16 mouse cellular contexts compared by ENCODE assay signal in the genomic region with DNA sequence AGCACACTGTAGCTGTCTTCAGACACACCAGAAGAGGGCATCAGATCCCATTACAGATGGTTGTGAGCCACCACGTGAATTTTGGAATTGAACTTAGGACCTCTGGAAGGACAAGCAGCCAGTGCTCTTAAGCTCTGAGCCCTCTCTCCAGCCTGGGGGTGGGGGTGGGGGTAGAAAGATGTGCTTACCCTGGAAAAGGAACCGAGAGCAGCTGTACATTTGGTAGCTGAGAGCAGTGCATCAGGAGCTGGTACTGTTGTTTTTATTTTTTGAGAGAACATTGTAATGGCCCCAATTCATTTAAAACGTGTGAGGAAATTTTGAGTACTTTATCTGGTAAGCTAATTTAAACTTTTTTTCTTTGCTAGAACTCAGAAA.
"Had no signal": no experiment of that assay in that cellular context is flagged by ENCODE, and none has a peak within 500 bp of the region (broad histone marks: within the 10 kb centered on the region; RNA-seq: fewer than 3 reads in every experiment).

No protein-coding gene starts in this region.

- H3K9me3 ChIP-seq: midbrain, embryonic 10.5 days; midbrain, embryonic 12.5 days; neural tube, embryonic 12.5 days; stomach, embryonic 15.5 days had no signal

- H3K4me3 ChIP-seq: midbrain, embryonic 10.5 days; midbrain, embryonic 12.5 days; myocyte; neural tube, embryonic 12.5 days; stomach, embryonic 15.5 days had no signal

- H3K27ac ChIP-seq: midbrain, embryonic 10.5 days; midbrain, embryonic 12.5 days; neural tube, embryonic 12.5 days; stomach, embryonic 15.5 days; stomach, postnatal 0 days had no signal

- DNase-seq: lung, adult 18-20 months; lung, embryonic 14.5 days; lung, postnatal 10 days; lung, postnatal 4 days; midbrain, embryonic 14.5 days; right cerebral cortex, postnatal 14 days; thymus, adult 2 months; thymus, postnatal 25 days; thymus, postnatal 4 days had no signal

- H3K27me3 ChIP-seq: midbrain, embryonic 12.5 days; neural tube, embryonic 12.5 days; stomach, embryonic 15.5 days had no signal

- ATAC-seq: midbrain, embryonic 16.5 days had no signal

- H3K4me1 ChIP-seq: midbrain, embryonic 10.5 days; midbrain, embryonic 12.5 days; neural tube, embryonic 12.5 days; stomach, embryonic 15.5 days had no signal

- H3K9ac ChIP-seq: lung, embryonic 14.5 days; midbrain, embryonic 12.5 days; neural tube, embryonic 12.5 days; stomach, embryonic 15.5 days had no signal

- H3K4me2 ChIP-seq: lung, embryonic 14.5 days; midbrain, embryonic 12.5 days; neural tube, embryonic 12.5 days; stomach, embryonic 15.5 days had no signal
